Mouse (Mus musculus): ENCODE measurements around the gene Pum1.

GRCm38 (mm10) chr4:130719348-130719747 lies 56.2 kb downstream of the Pum1 start:
- TF ChIP-seq CTCF (IDR thresholded peaks at IDR 0.05; ENCODE audit: low read depth) (no peak), EP300 (IDR thresholded peaks at IDR 0.05; ENCODE audit: low read depth) (no peak)

All from heart, postnatal 0 days (tissue).